Mouse (Mus musculus) CD4-positive, CD25-positive, alpha-beta regulatory T cell, adult 2 months (primary cell): ENCODE data around the gene Ppfibp1.

Experiments used
- DNase-seq: peaks from one replicate; pipeline ENCODE4 v3.0.0-alpha.2; 2012; ENCODE audit warnings: low read depth, low spot score

Gene Ppfibp1

GRCm38 (mm10) chr6:146881896-146882770 lies 6.2 kb upstream of the Ppfibp1 start:
- DNase-seq = no peak

DNA sequence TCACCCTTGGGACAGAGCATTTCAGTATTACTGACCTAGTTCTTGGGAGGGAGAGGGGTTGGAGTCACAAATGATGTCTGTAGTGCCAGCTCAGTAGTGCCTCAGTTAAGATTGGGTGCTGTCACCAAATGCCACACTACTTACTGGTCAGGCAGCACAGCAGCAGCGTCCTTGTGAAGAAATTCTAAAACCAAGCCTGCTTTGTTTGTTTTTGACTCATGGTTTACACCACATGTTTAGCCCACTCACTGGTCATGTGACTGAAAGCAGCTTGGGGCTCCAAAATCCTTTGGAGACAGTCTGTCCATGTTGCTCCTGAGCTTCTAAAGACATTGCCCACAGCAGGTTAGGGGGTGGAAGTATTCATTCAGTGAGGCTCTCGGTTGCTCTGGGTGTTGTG lies 4.9 kb upstream of the Ppfibp1 start:
- no peak for DNase-seq

- no peak for DNase-seq
These were observed 4.1 kb upstream of the Ppfibp1 start for GRCm38 (mm10) chr6:146884171-146884570.

DNA sequence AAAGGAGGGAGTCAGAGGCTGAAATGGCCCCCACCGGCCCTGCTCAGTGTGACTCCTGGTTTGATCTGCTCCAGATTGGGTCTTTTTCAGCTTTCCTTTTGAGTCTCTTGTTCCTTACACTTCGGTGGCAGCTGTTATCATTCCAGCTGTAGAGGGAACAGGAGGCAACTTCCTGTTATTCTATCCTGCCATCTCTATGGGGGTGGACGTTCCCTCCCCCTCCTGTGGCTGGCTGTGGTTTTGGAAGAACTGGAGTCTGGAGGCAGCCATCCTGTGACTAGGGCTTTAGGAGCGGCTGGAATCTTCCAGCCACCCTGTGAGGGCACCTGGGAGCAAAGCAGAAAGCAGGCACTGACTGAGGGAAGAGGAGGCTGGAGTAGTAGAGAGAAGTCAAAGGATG lies 3.4 kb upstream of the Ppfibp1 start:
- DNase-seq = no peak

GRCm38 (mm10) chr6:146888660-146889490 lies 588 bp downstream of the Ppfibp1 start:
- DNase-seq = no peak

DNA sequence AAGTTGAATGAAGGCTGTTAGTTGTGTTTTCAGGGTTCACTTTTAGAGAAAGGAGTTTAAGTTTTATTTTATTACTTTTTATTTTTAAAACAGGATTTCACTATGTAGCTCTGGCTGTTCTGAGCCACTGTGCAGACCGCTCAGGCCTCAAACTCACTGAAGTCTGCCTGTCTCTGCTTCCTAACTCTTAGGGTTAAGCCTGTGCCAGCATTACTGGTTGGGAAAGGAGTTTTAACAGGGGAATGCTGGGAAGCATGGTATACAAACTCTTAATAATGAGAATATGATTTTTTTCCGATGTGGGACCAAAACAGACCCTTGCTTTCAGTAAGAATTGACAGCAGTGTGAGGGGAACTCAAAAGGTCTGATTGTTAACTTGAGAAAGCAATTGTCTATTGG lies 1.9 kb downstream of the Ppfibp1 start:
- DNase-seq = no peak

DNA sequence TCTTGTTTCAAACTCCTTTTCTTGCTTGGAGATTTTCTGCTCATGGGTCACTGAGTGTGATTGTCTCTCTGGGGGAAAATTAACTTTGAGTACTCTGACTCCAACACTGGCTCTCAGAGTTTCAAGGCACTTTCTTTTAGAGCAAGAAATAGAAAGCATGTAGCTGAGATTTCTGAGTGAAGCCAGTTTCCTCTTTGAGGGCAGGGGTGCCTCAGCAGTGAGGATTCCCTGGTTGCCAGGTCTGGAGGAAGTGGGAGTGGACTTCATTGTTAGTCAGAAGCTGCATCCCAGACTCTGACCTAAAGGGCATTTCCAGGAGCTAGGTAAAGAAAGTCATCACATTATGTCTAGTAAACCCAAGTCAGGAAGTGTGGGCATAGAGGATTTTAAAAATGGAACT lies 2.3 kb downstream of the Ppfibp1 start:
- no peak for DNase-seq

DNA sequence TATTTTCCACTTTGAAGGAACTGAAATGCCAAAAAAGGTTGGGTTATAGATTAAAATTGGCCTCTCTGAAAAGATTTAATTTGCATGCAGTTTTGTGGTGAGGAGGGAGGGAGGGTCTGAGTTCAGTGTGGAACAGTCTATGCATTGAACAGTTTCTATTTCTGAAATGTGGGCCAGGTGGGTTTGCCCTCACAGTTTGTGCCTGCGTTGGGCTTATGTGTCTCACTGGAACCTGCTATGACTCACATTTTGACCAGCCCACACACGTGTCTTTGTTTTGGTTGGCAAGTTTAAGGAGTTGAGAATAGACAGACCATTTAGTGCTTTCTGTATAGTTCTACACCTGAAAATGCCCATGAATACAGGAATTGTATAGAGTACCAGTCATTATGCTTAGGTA lies 5.6 kb downstream of the Ppfibp1 start:
- peak; percentile 2 for DNase-seq

- DNase-seq = no peak
These were observed 10.4 kb downstream of the Ppfibp1 start for GRCm38 (mm10) chr6:146898709-146899108.

DNA sequence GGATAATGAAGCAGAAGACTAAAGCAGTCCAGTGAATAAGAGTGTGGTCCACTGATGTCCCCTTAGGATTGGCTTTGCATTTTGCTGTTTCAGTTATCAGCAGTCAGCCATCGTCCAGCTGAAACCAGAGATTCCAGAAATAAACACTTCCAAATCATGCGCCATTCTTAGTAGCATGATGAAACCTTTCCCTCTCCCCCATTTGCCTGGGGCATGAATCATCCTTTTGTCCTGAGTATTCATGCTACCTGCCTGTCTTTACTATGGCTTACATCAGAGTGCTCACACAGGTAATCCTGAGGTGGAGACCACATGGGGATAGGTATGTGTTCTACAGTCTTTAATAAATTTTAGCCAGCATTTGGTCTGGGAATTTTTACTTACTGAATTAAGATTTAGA lies 11.4 kb downstream of the Ppfibp1 start:
- DNase-seq = no peak

DNA sequence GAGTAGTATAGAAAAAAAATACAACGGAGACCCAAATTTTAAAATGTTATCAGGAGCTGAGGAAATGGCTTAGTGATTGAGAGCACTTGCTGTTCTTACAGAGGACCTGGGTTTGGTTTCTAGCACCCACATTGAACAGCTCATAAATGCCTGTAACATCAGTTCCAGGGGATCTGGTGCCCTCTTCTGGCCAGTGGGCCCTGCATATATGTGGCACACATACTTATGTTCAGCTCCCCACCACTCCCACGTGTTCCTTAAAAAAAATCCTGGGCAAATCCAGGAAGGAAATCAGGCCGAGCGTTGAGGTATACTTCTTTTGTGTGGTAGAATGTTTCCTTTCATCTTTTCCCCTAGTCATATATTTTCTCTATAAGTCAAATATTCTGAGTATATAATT lies 13.6 kb downstream of the Ppfibp1 start:
- no peak for DNase-seq

GRCm38 (mm10) chr6:146903632-146904031 lies 15.3 kb downstream of the Ppfibp1 start:
- DNase-seq = no peak

- no peak for DNase-seq
These were observed 16.4 kb downstream of the Ppfibp1 start for GRCm38 (mm10) chr6:146904707-146905106.

DNA sequence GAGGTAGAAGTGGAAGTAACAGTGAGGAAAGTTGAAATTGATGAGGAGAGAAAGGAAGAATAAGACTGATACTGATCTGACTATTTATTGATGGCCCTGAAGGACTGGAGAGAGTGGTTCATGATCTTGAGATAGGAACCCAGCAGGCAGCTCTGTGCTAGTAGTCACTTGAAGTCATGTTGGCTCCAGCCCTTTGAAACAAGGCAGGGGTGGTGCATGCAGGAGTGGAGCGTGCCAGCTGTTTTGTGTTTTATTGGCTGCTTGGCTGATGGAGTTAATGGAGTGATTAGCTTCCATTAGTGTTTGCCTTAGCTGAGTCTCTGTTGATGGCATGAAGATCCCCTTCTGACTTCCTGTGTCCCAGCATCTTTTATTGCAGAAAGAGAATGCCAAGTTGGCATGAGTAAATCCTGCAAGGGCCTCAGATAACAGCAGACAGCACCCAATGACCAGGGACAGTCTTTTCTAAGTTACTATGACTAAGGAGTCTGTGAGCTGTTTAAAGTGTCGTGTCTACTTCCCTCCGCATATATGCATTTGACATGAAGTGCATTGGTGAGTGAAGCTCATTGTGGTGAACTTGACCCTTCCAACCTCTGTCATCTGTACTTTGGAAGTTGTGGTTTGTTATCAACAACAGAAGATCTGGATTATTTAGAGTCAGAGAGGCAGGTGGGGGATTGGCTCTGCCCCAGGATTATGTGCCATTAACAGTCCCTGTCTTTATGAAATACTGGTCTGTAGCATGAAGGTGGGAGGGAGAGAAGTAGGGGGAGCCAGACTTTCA lies 17.9 kb downstream of the Ppfibp1 start:
- DNase-seq = no peak

DNA sequence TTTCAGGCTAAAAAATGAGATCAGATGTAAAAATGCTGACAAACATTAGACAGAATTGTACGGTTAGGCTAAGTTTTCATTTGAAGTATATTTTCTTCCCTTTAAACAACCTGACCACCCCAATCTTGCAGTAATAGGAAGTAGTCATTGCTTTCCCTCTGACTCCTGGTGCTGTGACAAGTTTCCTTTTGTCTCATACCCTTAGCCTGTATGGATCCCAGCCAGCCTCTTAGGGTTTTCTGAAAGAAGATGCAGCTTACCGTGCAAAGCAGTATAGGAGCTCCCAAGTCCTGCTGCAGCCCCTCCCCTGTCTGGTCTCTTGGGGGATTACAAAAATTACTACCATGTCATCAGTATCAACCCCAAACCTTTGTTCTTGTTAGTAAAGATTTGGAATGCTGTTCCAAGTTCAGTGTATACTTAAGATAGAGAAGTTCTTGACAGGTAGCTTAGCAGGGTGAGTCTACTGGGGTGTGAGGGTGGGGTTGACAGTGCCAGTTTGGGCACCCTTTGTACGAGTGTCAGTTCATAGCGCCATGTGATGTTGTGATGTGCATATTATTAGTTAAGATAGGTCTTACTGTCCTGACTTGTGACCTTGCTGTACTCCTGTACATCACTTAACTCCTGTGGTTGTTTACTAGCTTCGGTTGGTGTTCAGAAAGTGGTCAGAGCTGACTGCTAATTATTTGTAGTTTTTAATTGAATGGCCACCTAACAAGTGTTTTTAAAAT lies 18.9 kb downstream of the Ppfibp1 start:
- DNase-seq = no peak

- DNase-seq = no peak
These were observed 19.5 kb downstream of the Ppfibp1 start for GRCm38 (mm10) chr6:146907795-146908190.

DNA sequence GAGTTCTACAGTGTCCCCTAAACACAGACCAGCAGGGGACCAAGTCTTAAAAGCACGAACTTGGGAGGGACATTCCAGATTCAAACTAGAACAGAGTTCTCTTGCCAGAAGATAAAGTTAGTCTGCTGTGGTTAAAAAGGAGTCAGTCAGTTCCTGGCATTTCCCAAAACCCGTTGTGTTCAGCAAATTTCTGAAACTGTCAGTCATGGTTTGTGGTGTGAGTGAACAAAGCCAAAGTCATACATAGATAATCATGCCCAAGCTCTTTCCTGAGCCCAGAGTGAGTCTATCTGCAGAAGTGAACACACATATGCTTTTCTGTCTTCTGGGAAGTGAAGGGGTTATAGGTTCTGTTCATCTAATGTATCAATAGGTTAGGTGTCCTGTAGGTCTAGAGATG lies 20.5 kb downstream of the Ppfibp1 start:
- DNase-seq = no peak

GRCm38 (mm10) chr6:146909725-146910489 lies 21.6 kb downstream of the Ppfibp1 start:
- DNase-seq = no peak

DNA sequence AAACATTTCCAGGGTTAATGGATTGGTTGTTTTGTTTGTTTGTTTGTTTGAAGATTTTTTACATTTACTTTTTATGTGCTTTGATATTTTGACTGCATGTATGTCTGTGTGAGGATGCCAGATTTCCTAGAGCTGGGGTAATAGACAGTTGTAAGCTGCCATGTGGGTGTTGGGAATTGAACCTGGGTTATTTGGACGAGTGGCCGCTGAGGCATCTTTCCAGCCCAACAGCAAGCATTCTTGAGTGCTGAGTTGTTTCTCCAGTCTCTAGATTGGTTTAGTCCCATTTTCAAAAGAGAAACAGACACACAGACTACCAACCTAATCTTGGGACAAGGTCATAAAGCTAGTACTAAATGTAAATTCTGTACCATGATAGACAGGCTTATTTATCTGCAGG lies 22.5 kb downstream of the Ppfibp1 start:
- no peak for DNase-seq

DNA sequence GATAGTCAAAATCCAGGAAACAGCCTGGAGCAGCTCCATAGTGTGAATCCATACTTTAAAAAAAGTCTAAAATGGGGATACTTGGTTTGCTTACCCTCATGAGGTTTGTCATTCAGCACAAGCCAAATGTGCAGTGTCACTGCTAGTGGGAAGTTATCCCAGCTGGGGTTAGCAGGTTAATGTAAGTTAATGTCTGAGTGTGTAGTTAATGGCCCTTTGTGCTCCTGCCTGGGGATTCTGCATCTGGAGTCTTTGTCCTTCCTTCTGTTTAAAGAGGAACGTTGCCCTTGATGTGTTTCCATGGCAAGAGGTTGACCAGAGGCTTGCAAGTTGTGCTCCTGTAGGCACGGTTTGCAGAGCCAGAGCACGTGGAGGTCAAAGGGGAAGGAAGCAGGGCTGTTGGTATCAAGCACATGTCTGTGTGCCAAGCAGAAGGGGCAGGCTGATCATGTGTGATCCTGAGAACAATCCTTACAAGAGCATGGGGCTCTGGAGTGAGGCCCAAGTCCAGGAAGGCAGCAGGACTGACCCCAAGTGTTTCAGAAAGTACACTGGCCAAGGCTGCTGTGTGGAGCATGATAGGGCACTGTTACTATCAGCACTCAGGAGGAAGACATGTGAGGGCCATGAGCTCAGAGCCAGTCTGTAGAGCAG lies 24.7 kb downstream of the Ppfibp1 start:
- no peak for DNase-seq
